Mouse (Mus musculus): ENCODE measurements around the gene Gm21616. TPM values are rescaled to one million over a fixed set of nuclear protein-coding genes. Genes with fewer than 3 reads are reported as not detected.
"Not testable (repeated sequence)": the region's sequence is repeated elsewhere in the genome, so short reads cannot be mapped to it uniquely, and the experiment has no call there.

Gene Gm21616
- total RNA-seq (2021), result not detected
- long read RNA-seq, experiment 1, result 0 reads
- long read RNA-seq, experiment 2, result 0 reads

- not testable (repeated sequence) for DNase-seq
Measured at GRCm38 (mm10) chrX:125435242-125435641, at the start of gene Gm21616. TSS of gene Gm21616 (plus strand) at chrX:125435542.

All from gastrocnemius, postnatal 10 days (tissue).